In genomic region chr13:69563905-69564304, GRCm38 (mm10) we compare ENCODE assay signal across 24 mouse cellular contexts. TPM values are rescaled to one million over a fixed set of nuclear protein-coding genes. Genes with fewer than 3 reads are reported as not detected.
DNase-seq lines count a peak whose midpoint lies in the region; ATAC-seq and TF ChIP-seq lines count a peak whose summit lies in the region.
"Had no signal": no experiment of that assay in that cellular context is flagged by ENCODE, and none has a peak within 500 bp of the region (broad histone marks: within the 10 kb centered on the region; RNA-seq: fewer than 3 reads in every experiment).

No protein-coding gene starts in this region.

- no peaks in the 10 kb centered on the region for H3K27me3 ChIP-seq in intestine, embryonic 15.5 days (replicated peaks)
- peaks cover 3% of the 10 kb centered on the region; the same call in 1 of the 2 replicates for H3K27me3 ChIP-seq in intestine, postnatal 0 days (replicated peaks; ENCODE audit: control insufficient read depth, insufficient read depth, low read length)
- no peaks in the 10 kb centered on the region for H3K27me3 ChIP-seq in stomach, postnatal 0 days (ENCODE audit: control insufficient read depth, insufficient read depth, low read length)
- H3K27me3 ChIP-seq: forebrain, embryonic 12.5 days; heart, embryonic 15.5 days; hindbrain, embryonic 13.5 days; limb, embryonic 12.5 days; liver, embryonic 13.5 days had no signal

- H3K9me3 ChIP-seq in intestine, embryonic 15.5 days: no peaks in the 10 kb centered on the region
- H3K9me3 ChIP-seq in intestine, postnatal 0 days (ENCODE audit: control insufficient read depth): no peaks in the 10 kb centered on the region
- no peaks in the 10 kb centered on the region for H3K9me3 ChIP-seq in stomach, postnatal 0 days (ENCODE audit: control insufficient read depth, low read length)
- H3K9me3 ChIP-seq: forebrain, embryonic 12.5 days; heart, embryonic 15.5 days; hindbrain, embryonic 13.5 days; limb, embryonic 12.5 days; liver, embryonic 13.5 days had no signal

- H3K4me3 ChIP-seq in intestine, embryonic 15.5 days (replicated peaks): no peak overlapping the region
- H3K4me3 ChIP-seq in intestine, postnatal 0 days (ENCODE audit: low read depth, low read length): peak overlapping the region; percentile 1; the same call in 1 of the 2 replicates
- H3K4me3 ChIP-seq in stomach, postnatal 0 days (ENCODE audit: low read depth, low read length): no peak overlapping the region
- H3K4me3 ChIP-seq: erythroblast, embryonic 14.5 days; forebrain, embryonic 12.5 days; heart, embryonic 15.5 days; hindbrain, embryonic 13.5 days; limb, embryonic 12.5 days; liver, embryonic 13.5 days had no signal

- WGBS in intestine, embryonic 15.5 days: 41% methylated on average over 3 of the region's 3 CpGs
- WGBS in intestine, postnatal 0 days: 26% methylated on average over 3 of the region's 3 CpGs
- WGBS in stomach, postnatal 0 days: 36% methylated on average over 3 of the region's 3 CpGs

- no peaks in the 10 kb centered on the region for H3K36me3 ChIP-seq in intestine, embryonic 15.5 days
- H3K36me3 ChIP-seq in intestine, postnatal 0 days (ENCODE audit: control insufficient read depth, insufficient read depth): no peaks in the 10 kb centered on the region
- H3K36me3 ChIP-seq in stomach, postnatal 0 days (ENCODE audit: control insufficient read depth, insufficient read depth, low read length): no peaks in the 10 kb centered on the region
- H3K36me3 ChIP-seq: forebrain, embryonic 12.5 days; heart, embryonic 15.5 days; hindbrain, embryonic 13.5 days; limb, embryonic 12.5 days; liver, embryonic 13.5 days had no signal

- no peak for TF ChIP-seq CTCF in intestine, postnatal 0 days (IDR thresholded peaks at IDR 0.05; ENCODE audit: low read depth)
- no peak for TF ChIP-seq CTCF in stomach, postnatal 0 days (IDR thresholded peaks at IDR 0.05; ENCODE audit: low read depth)

- H3K4me1 ChIP-seq in intestine, embryonic 15.5 days (replicated peaks): peaks cover 9% of the 10 kb centered on the region
- H3K4me1 ChIP-seq in intestine, postnatal 0 days (replicated peaks; ENCODE audit: control insufficient read depth, insufficient read depth, low read length): 0 out of 2 replicates have a peak, but pooled peaks cover 5% of the 10 kb centered on the region
- H3K4me1 ChIP-seq in stomach, postnatal 0 days (replicated peaks; ENCODE audit: control insufficient read depth, insufficient read depth): peaks cover 4% of the 10 kb centered on the region
- H3K4me1 ChIP-seq: limb, embryonic 12.5 days had no signal

- peak; percentile 25 to 56 for DNase-seq in kidney, adult 8-10 months
- no peak for DNase-seq in kidney, postnatal 14 days
- DNase-seq in stomach, postnatal 0 days (ENCODE audit: low spot score): no peak
- no peak for DNase-seq in cerebellum, adult 11-12 months
- DNase-seq: adrenal gland, postnatal 36 days; B cell, adult 2 months; cerebellum, adult 2 months; cerebellum, postnatal 14 days; forebrain, postnatal 0 days; liver, embryonic 13.5 days; lung, adult 2 months; lung, postnatal 10 days; midbrain, embryonic 14.5 days; thymus, adult 2 months; thymus, postnatal 4 days had no signal

- H3K4me2 ChIP-seq in intestine, embryonic 15.5 days (replicated peaks): peak overlapping the region; percentile 43
- peak overlapping the region; percentile 53 for H3K4me2 ChIP-seq in intestine, postnatal 0 days (replicated peaks; ENCODE audit: low read depth)
- H3K4me2 ChIP-seq in stomach, postnatal 0 days (replicated peaks; ENCODE audit: low read depth): no peak overlapping the region
- H3K4me2 ChIP-seq: forebrain, embryonic 12.5 days; hindbrain, embryonic 13.5 days; limb, embryonic 12.5 days; liver, embryonic 13.5 days had no signal

- TF ChIP-seq EP300 in stomach, postnatal 0 days (optimal IDR thresholded peaks at IDR 0.05): no peak

- peak; percentile 82 for ATAC-seq in intestine, embryonic 15.5 days
- ATAC-seq in intestine, postnatal 0 days: peak; percentile 85
- ATAC-seq in stomach, postnatal 0 days (ENCODE audit: low FRiP score, low TSS enrichment): peak; percentile 74
- ATAC-seq: forebrain, postnatal 0 days had no signal

- 0 out of 2 replicates have a peak overlapping the region, but pooled peaks have one; percentile 32 for H3K27ac ChIP-seq in intestine, embryonic 15.5 days
- peak overlapping the region; percentile 50; the same call in 1 of the 2 replicates for H3K27ac ChIP-seq in intestine, postnatal 0 days (ENCODE audit: low read depth, low read length)
- no peak overlapping the region for H3K27ac ChIP-seq in stomach, postnatal 0 days (replicated peaks)
- H3K27ac ChIP-seq: forebrain, embryonic 12.5 days; hindbrain, embryonic 13.5 days; kidney, postnatal 0 days; limb, embryonic 12.5 days; liver, embryonic 13.5 days; macrophage had no signal

- H3K9ac ChIP-seq in intestine, embryonic 15.5 days: no peak overlapping the region
- H3K9ac ChIP-seq in intestine, postnatal 0 days (ENCODE audit: low read depth, low read length): no peak overlapping the region
- no peak overlapping the region for H3K9ac ChIP-seq in stomach, postnatal 0 days (ENCODE audit: low read length)
- H3K9ac ChIP-seq: forebrain, embryonic 12.5 days; forebrain, postnatal 0 days; heart, embryonic 15.5 days; hindbrain, embryonic 13.5 days; limb, embryonic 12.5 days; liver, embryonic 13.5 days had no signal

RNA-seq across cellular contexts. Expression of gene Tent4a, which starts 29.5 kb away (rescaled TPM):
- 4.0 and 4.6 TPM in 2 replicates for polyA plus RNA-seq in intestine, embryonic 15.5 days (2015; fragmentation: Nextera tagmentation; extraction: Ambion mirVana)
- 2.3 and 2.7 TPM in 2 replicates for polyA plus RNA-seq in intestine, postnatal 0 days (2015; fragmentation: Nextera tagmentation; extraction: Ambion mirVana)
- 2.6 and 3.1 TPM in 2 replicates for polyA plus RNA-seq in stomach, postnatal 0 days (2015; fragmentation: Nextera tagmentation; extraction: Ambion mirVana)

RNA-seq across cellular contexts. Expression of gene Nsun2, which starts 30.4 kb away (rescaled TPM):
- 128 and 131 TPM in 2 replicates for polyA plus RNA-seq in intestine, embryonic 15.5 days (2015; fragmentation: Nextera tagmentation; extraction: Ambion mirVana)
- 35.0 and 38.8 TPM in 2 replicates for polyA plus RNA-seq in intestine, postnatal 0 days (2015; fragmentation: Nextera tagmentation; extraction: Ambion mirVana)
- 68.6 and 69.7 TPM in 2 replicates for polyA plus RNA-seq in stomach, postnatal 0 days (2015; fragmentation: Nextera tagmentation; extraction: Ambion mirVana)

RNA-seq across cellular contexts. Expression of gene Srd5a1, which starts 47.3 kb away (rescaled TPM):
- polyA plus RNA-seq in intestine, embryonic 15.5 days (2015; fragmentation: Nextera tagmentation; extraction: Ambion mirVana): 19.9 and 20.5 TPM in 2 replicates
- 7.1 and 8.6 TPM in 2 replicates for polyA plus RNA-seq in intestine, postnatal 0 days (2015; fragmentation: Nextera tagmentation; extraction: Ambion mirVana)
- polyA plus RNA-seq in stomach, postnatal 0 days (2015; fragmentation: Nextera tagmentation; extraction: Ambion mirVana): 27.8 and 29.4 TPM in 2 replicates

Comparison
In these comparisons a context has a peak if more than half of its experiments do, and no peak if none do; other contexts are left out.
1. DNase-seq: peak in kidney, adult 8-10 months (2 of 2); none in kidney, postnatal 14 days (single experiment), stomach, postnatal 0 days (single experiment) and cerebellum, adult 11-12 months (single experiment).
2. Peak in every context shown above with its lines, with median percentiles within 50 percentile points of each other: ATAC-seq.